Mouse (Mus musculus) liver, postnatal 0 days (tissue): Measurements from ENCODE around the gene Ap2b1.

Source experiments
- CTCF ChIP-seq: sonication (generic); IDR thresholded peaks from 2 replicates; pipeline ENCODE4 v1.5.1; 2016; ENCODE audit warnings: antibody characterized with exemption, low read depth
- EP300 ChIP-seq: IDR thresholded peaks from 2 replicates; pipeline ENCODE4 v1.6.1; 2016; ENCODE audit warnings: antibody characterized with exemption, low read depth, mild to moderate bottlenecking

- TF ChIP-seq CTCF (peak; percentile 63), EP300 (no peak)
Measured at GRCm38 (mm10) chr11:83357421-83357820, 58.6 kb downstream of the Ap2b1 start.
